Mouse (Mus musculus): ENCODE results near the gene Prss48. TPM values are rescaled to one million over a fixed set of nuclear protein-coding genes. Genes with fewer than 3 reads are reported as not detected.
"Not testable (repeated sequence)": the region's sequence is repeated elsewhere in the genome, so short reads cannot be mapped to it uniquely, and the experiment has no call there.

The Prss48 gene
- polyA plus RNA-seq, 1 experiment from 2014 or later, result not detected

DNA sequence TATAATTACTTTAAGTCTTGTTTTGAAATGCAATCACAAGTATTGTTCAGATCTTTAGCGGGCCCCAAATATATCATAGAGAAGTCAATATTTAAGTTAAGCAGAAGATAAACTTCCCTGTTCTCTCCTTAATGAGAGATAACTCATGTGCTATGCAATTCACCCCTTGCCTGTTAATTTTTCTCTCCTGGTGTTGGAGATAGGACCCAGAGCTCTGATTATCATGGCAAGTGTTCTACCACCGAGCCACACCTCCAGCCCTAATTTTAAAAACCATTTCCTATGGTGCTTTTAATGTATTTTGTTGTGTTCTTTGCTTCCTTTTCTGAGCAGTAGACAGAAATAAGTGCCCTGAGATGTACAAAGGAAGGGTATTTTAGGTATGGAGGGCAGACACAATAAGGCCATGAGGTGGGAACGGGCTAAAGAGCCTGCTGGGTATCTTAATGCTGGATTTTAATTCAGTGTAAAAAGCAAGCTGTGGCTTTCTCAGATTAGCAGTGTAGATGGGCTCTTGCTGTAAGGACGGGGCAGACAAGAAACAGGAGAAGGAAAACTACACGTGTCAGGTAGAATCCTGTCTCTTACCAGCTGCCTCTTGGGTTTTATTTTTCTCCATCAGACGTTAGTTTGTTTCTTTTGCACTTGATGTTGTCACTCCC, 11.0 kb downstream of the Prss48 start:
- Histone ChIP-seq H3K4me3 (ENCODE audit: low read length) (no peak overlapping the region), H3K27ac (ENCODE audit: low read length) (no peak overlapping the region), H3K4me2 (ENCODE audit: low read depth, low read length) (no peak overlapping the region), H3K9ac (ENCODE audit: low read length) (no peak overlapping the region), H3K9me3 (replicated peaks; ENCODE audit: control insufficient read depth, low read length) (no peaks in the 10 kb centered on the region), H3K4me1 (ENCODE audit: control insufficient read depth, insufficient read depth, low read length) (peaks cover 11% of the 10 kb centered on the region), H3K27me3 (ENCODE audit: control insufficient read depth, insufficient read depth, low read length) (no peaks in the 10 kb centered on the region), H3K36me3 (ENCODE audit: control insufficient read depth, insufficient read depth) (no peaks in the 10 kb centered on the region)
- no peak for ATAC-seq (replicated peaks; ENCODE audit: extremely low read depth, insufficient read depth, low FRiP score)
- 61% methylated on average over 6 of the region's 6 CpGs for WGBS

DNA sequence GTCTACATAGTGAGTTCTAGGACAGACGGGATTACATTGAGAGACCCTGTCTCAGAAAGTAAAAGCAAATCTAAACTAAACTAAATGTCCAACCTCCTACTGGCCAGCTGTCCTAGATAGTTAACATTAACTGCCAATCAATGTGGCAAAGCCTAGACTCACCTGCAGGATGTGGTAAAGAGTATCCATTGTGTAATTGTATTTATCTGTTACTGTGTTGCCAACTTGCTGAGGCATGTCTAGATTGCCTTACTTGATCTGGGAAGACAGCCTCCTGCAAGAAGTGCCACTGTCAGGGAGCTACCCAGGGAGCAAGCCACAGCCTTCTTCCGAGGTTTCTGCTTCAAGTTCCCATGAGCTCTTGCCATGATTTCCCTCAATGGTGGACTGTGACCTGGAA, 15.1 kb downstream of the Prss48 start:
- no peak for ATAC-seq (replicated peaks; ENCODE audit: extremely low read depth, insufficient read depth, low FRiP score)
- no peaks in the 10 kb centered on the region for H3K9me3 ChIP-seq (replicated peaks; ENCODE audit: control insufficient read depth, low read length)
- no peaks in the 10 kb centered on the region for H3K36me3 ChIP-seq (ENCODE audit: control insufficient read depth, insufficient read depth)
- no peak overlapping the region for H3K9ac ChIP-seq (ENCODE audit: low read length)
- H3K4me3 ChIP-seq (ENCODE audit: low read length), result no peak overlapping the region
- H3K27ac ChIP-seq (ENCODE audit: low read length), result no peak overlapping the region
- H3K4me1 ChIP-seq (ENCODE audit: control insufficient read depth, insufficient read depth, low read length), result no peaks in the 10 kb centered on the region
- H3K27me3 ChIP-seq (ENCODE audit: control insufficient read depth, insufficient read depth, low read length), result no peaks in the 10 kb centered on the region
- no peak overlapping the region for H3K4me2 ChIP-seq (ENCODE audit: low read depth, low read length)
- 88% methylated on average over 2 of the region's 2 CpGs for WGBS

GRCm38 (mm10) chr3:85984537-85984936, 17.8 kb downstream of the Prss48 start:
- Histone ChIP-seq H3K4me2 (ENCODE audit: low read depth, low read length) (no peak overlapping the region), H3K27ac (ENCODE audit: low read length) (no peak overlapping the region), H3K9me3 (replicated peaks; ENCODE audit: control insufficient read depth, low read length) (peaks cover 5% of the 10 kb centered on the region; the same call in 1 of the 2 replicates), H3K4me3 (ENCODE audit: low read length) (no peak overlapping the region), H3K9ac (ENCODE audit: low read length) (no peak overlapping the region), H3K4me1 (ENCODE audit: control insufficient read depth, insufficient read depth, low read length) (peaks cover 3% of the 10 kb centered on the region; the same call in 1 of the 2 replicates), H3K27me3 (ENCODE audit: control insufficient read depth, insufficient read depth, low read length) (no peaks in the 10 kb centered on the region), H3K36me3 (ENCODE audit: control insufficient read depth, insufficient read depth) (no peaks in the 10 kb centered on the region)
- no peak for ATAC-seq (replicated peaks; ENCODE audit: extremely low read depth, insufficient read depth, low FRiP score)
- WGBS, result 88% methylated on average over 6 of the region's 6 CpGs

DNA sequence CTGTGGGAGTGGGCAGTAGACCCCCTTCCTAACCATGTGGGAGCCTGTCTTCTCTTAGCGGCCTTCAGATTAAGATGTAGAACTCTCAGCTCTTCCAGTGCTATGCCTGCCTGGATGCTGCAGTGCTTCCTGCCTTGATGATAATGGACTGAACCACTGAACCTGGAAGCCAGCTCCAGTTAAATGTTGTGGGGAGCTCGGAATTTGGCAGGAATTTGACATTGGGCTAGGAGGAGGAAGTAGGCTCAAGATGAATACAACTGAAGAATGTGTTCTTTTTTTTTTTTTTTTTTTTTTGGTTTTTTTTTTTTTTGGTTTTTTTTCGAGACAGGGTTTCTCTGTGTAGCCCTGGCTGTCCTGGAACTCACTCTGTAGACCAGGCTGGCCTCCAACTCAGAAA, 20.5 kb downstream of the Prss48 start:
- H3K9me3 ChIP-seq (replicated peaks; ENCODE audit: control insufficient read depth, low read length); H3K27me3 ChIP-seq (ENCODE audit: control insufficient read depth, insufficient read depth, low read length); H3K4me1 ChIP-seq (ENCODE audit: control insufficient read depth, insufficient read depth, low read length); H3K4me3 ChIP-seq (ENCODE audit: low read length); H3K4me2 ChIP-seq (ENCODE audit: low read depth, low read length); ATAC-seq (replicated peaks; ENCODE audit: extremely low read depth, insufficient read depth, low FRiP score); H3K9ac ChIP-seq (ENCODE audit: low read length); H3K27ac ChIP-seq (ENCODE audit: low read length); H3K36me3 ChIP-seq (ENCODE audit: control insufficient read depth, insufficient read depth): not testable (repeated sequence)
- WGBS, result 74% methylated on average over 2 of the region's 3 CpGs

GRCm38 (mm10) chr3:85980036-85980435, 22.3 kb downstream of the Prss48 start:
- H3K4me2 ChIP-seq (ENCODE audit: low read depth, low read length), result no peak overlapping the region
- no peak overlapping the region for H3K4me3 ChIP-seq (ENCODE audit: low read length)
- H3K4me1 ChIP-seq (ENCODE audit: control insufficient read depth, insufficient read depth, low read length), result peaks cover 3% of the 10 kb centered on the region; the same call in 1 of the 2 replicates
- no peaks in the 10 kb centered on the region for H3K27me3 ChIP-seq (ENCODE audit: control insufficient read depth, insufficient read depth, low read length)
- no peaks in the 10 kb centered on the region for H3K36me3 ChIP-seq (ENCODE audit: control insufficient read depth, insufficient read depth)
- ATAC-seq (replicated peaks; ENCODE audit: extremely low read depth, insufficient read depth, low FRiP score), result no peak
- no peak overlapping the region for H3K27ac ChIP-seq (ENCODE audit: low read length)
- H3K9ac ChIP-seq (ENCODE audit: low read length), result no peak overlapping the region
- 60% methylated on average over 4 of the region's 4 CpGs for WGBS
- peaks cover 5% of the 10 kb centered on the region; the same call in 1 of the 2 replicates for H3K9me3 ChIP-seq (replicated peaks; ENCODE audit: control insufficient read depth, low read length)

DNA sequence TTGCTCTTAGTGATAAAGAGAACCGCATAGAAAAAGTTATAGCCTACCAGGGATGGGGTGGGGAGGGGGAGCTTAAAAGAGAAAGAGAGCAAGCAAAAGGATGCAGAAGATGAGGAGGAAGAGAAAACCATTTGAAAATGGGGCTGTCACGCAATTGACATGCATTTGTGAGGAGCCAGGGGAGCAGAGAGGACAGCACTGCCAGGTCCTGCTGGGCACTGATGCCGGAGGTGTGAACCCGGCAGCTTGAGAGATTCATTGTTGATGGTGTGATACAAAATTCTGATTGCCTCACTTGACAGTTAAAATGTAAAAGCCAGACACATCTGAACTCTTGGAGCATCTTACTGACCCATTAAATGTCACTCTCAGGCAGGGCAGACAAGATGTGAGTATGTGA, 27.8 kb downstream of the Prss48 start:
- no peak overlapping the region for H3K9ac ChIP-seq (ENCODE audit: low read length)
- no peak overlapping the region for H3K4me2 ChIP-seq (ENCODE audit: low read depth, low read length)
- no peak overlapping the region for H3K4me3 ChIP-seq (ENCODE audit: low read length)
- WGBS, result 70% methylated on average over 4 of the region's 4 CpGs
- no peak overlapping the region for H3K27ac ChIP-seq (ENCODE audit: low read length)
- no peaks in the 10 kb centered on the region for H3K9me3 ChIP-seq (replicated peaks; ENCODE audit: control insufficient read depth, low read length)
- H3K36me3 ChIP-seq (ENCODE audit: control insufficient read depth, insufficient read depth), result no peaks in the 10 kb centered on the region
- H3K4me1 ChIP-seq (ENCODE audit: control insufficient read depth, insufficient read depth, low read length), result peaks cover 11% of the 10 kb centered on the region
- no peaks in the 10 kb centered on the region for H3K27me3 ChIP-seq (ENCODE audit: control insufficient read depth, insufficient read depth, low read length)
- no peak for ATAC-seq (replicated peaks; ENCODE audit: extremely low read depth, insufficient read depth, low FRiP score)

- no peaks in the 10 kb centered on the region for H3K9me3 ChIP-seq (replicated peaks; ENCODE audit: control insufficient read depth, low read length)
- no peak overlapping the region for H3K4me2 ChIP-seq (ENCODE audit: low read depth, low read length)
- ATAC-seq (replicated peaks; ENCODE audit: extremely low read depth, insufficient read depth, low FRiP score), result no peak
- H3K27ac ChIP-seq (ENCODE audit: low read length), result no peak overlapping the region
- no peak overlapping the region for H3K4me3 ChIP-seq (ENCODE audit: low read length)
- no peaks in the 10 kb centered on the region for H3K27me3 ChIP-seq (ENCODE audit: control insufficient read depth, insufficient read depth, low read length)
- peaks cover 11% of the 10 kb centered on the region for H3K4me1 ChIP-seq (ENCODE audit: control insufficient read depth, insufficient read depth, low read length)
- 86% methylated on average over 10 of the region's 10 CpGs for WGBS
- H3K9ac ChIP-seq (ENCODE audit: low read length), result no peak overlapping the region
- no peaks in the 10 kb centered on the region for H3K36me3 ChIP-seq (ENCODE audit: control insufficient read depth, insufficient read depth)
These were observed 28.7 kb downstream of the Prss48 start for GRCm38 (mm10) chr3:85973376-85974140.

GRCm38 (mm10) chr3:85971599-85971975, 30.7 kb downstream of the Prss48 start:
- Histone ChIP-seq H3K36me3 (ENCODE audit: control insufficient read depth, insufficient read depth) (no peaks in the 10 kb centered on the region), H3K4me3 (ENCODE audit: low read length) (peak overlapping the region; percentile 88), H3K27me3 (ENCODE audit: control insufficient read depth, insufficient read depth, low read length) (no peaks in the 10 kb centered on the region), H3K4me1 (ENCODE audit: control insufficient read depth, insufficient read depth, low read length) (peaks cover 11% of the 10 kb centered on the region), H3K9me3 (replicated peaks; ENCODE audit: control insufficient read depth, low read length) (no peaks in the 10 kb centered on the region), H3K4me2 (ENCODE audit: low read depth, low read length) (peak overlapping the region; percentile 77), H3K9ac (ENCODE audit: low read length) (peak overlapping the region; percentile 89), H3K27ac (ENCODE audit: low read length) (peak overlapping the region; percentile 64; the same call in 1 of the 2 replicates)
- 4% methylated on average over 13 of the region's 13 CpGs for WGBS
- no peak for ATAC-seq (replicated peaks; ENCODE audit: extremely low read depth, insufficient read depth, low FRiP score)
